22 mouse cellular contexts compared by ENCODE assay signal in genomic region chr14:25538522-25538921, GRCm38 (mm10).
DNase-seq lines count a peak whose midpoint lies in the region; ATAC-seq and TF ChIP-seq lines count a peak whose summit lies in the region.
"Had no signal": no experiment of that assay in that cellular context is flagged by ENCODE, and none has a peak within 500 bp of the region (broad histone marks: within the 10 kb centered on the region; RNA-seq: fewer than 3 reads in every experiment).

No protein-coding gene starts in this region.

- peak overlapping the region; percentile 8; the same call in 1 of the 2 replicates for H3K27ac ChIP-seq in forebrain, embryonic 13.5 days
- H3K27ac ChIP-seq in forebrain, postnatal 0 days (ENCODE audit: low read depth, low read length) = no peak overlapping the region
- no peak overlapping the region for H3K27ac ChIP-seq in kidney, adult 2 months (ENCODE audit: insufficient read depth, low read depth, low read length)
- 0 out of 2 replicates have a peak overlapping the region, but pooled peaks have one; percentile 10 for H3K27ac ChIP-seq in midbrain, embryonic 16.5 days (ENCODE audit: low read length)
- H3K27ac ChIP-seq in midbrain, embryonic 10.5 days (replicated peaks) = no peak overlapping the region
- H3K27ac ChIP-seq: embryonic facial prominence, embryonic 10.5 days; forebrain, embryonic 10.5 days; forebrain, embryonic 15.5 days; heart, embryonic 13.5 days; hindbrain, embryonic 12.5 days had no signal

- DNase-seq in forebrain, postnatal 0 days = no peak
- DNase-seq in kidney, adult 2 months = peak; percentile 55
- no peak for DNase-seq in kidney, postnatal 14 days
- no peak for DNase-seq in midbrain, embryonic 10.5 days (ENCODE audit: low spot score)
- no peak for DNase-seq in embryo, embryonic 9.5 days (ENCODE audit: extremely low spot score)
- DNase-seq: adrenal gland, adult 8-10 months; cerebellum, adult 18-20 months; cerebellum, adult 9-11 months; cerebellum, postnatal 36 days; gastrocnemius, postnatal 10 days; heart, postnatal 36 days; kidney, adult 11 months had no signal

- H3K36me3 ChIP-seq in forebrain, embryonic 13.5 days (ENCODE audit: poor library complexity, severe bottlenecking) = peaks cover 66% of the 10 kb centered on the region
- 0 out of 2 replicates have a peak, but pooled peaks cover 4% of the 10 kb centered on the region for H3K36me3 ChIP-seq in forebrain, postnatal 0 days (ENCODE audit: insufficient read depth)
- H3K36me3 ChIP-seq in kidney, adult 2 months (ENCODE audit: control insufficient read depth, insufficient read depth, low read length) = no peaks in the 10 kb centered on the region
- H3K36me3 ChIP-seq in midbrain, embryonic 16.5 days (ENCODE audit: control insufficient read depth, insufficient read depth, low read length) = no peaks in the 10 kb centered on the region
- peaks cover 93% of the 10 kb centered on the region for H3K36me3 ChIP-seq in midbrain, embryonic 10.5 days

- H3K27me3 ChIP-seq in forebrain, embryonic 13.5 days = no peaks in the 10 kb centered on the region
- no peaks in the 10 kb centered on the region for H3K27me3 ChIP-seq in forebrain, postnatal 0 days (ENCODE audit: insufficient read depth, low read length)
- H3K27me3 ChIP-seq in kidney, adult 2 months (replicated peaks; ENCODE audit: control insufficient read depth, insufficient read depth, low read length) = no peaks in the 10 kb centered on the region
- H3K27me3 ChIP-seq in midbrain, embryonic 16.5 days (ENCODE audit: control insufficient read depth, insufficient read depth, low read depth, low read length) = no peaks in the 10 kb centered on the region
- no peaks in the 10 kb centered on the region for H3K27me3 ChIP-seq in midbrain, embryonic 10.5 days (ENCODE audit: low read depth, poor library complexity, severe bottlenecking)
- H3K27me3 ChIP-seq: CH12.LX; forebrain, embryonic 15.5 days; heart, embryonic 13.5 days; hindbrain, embryonic 12.5 days; Patski had no signal

- no peak for TF ChIP-seq CTCF in forebrain, postnatal 0 days (IDR thresholded peaks at IDR 0.05; ENCODE audit: low read depth)
- no peak for TF ChIP-seq CTCF in kidney, adult 2 months (conservative IDR thresholded peaks at IDR 0.05; ENCODE audit: insufficient read depth, insufficient read length, low read depth, low read length)

- H3K9ac ChIP-seq in forebrain, embryonic 13.5 days = no peak overlapping the region
- no peak overlapping the region for H3K9ac ChIP-seq in forebrain, postnatal 0 days
- no peak overlapping the region for H3K9ac ChIP-seq in midbrain, embryonic 16.5 days (ENCODE audit: low read depth, low read length)
- H3K9ac ChIP-seq: forebrain, embryonic 15.5 days; heart, embryonic 13.5 days; hindbrain, embryonic 12.5 days had no signal

- ATAC-seq in forebrain, embryonic 13.5 days = no peak
- no peak for ATAC-seq in forebrain, postnatal 0 days
- ATAC-seq in midbrain, embryonic 16.5 days = no peak
- ATAC-seq: activated CD4-positive, CD25-positive, alpha-beta regulatory T cell, adult 4 months; forebrain, embryonic 15.5 days; Patski had no signal

- 91% methylated on average over 2 of the region's 2 CpGs for WGBS in forebrain, embryonic 13.5 days
- WGBS in forebrain, postnatal 0 days = 76% methylated on average over 2 of the region's 2 CpGs
- 30% methylated on average over 2 of the region's 2 CpGs for WGBS in kidney, adult 2 months
- 93% methylated on average over 2 of the region's 2 CpGs for WGBS in midbrain, embryonic 16.5 days
- 97% methylated on average over 2 of the region's 2 CpGs for WGBS in midbrain, embryonic 10.5 days

- no peak overlapping the region for H3K4me3 ChIP-seq in forebrain, embryonic 13.5 days
- no peak overlapping the region for H3K4me3 ChIP-seq in forebrain, postnatal 0 days (ENCODE audit: low read depth, low read length)
- H3K4me3 ChIP-seq in kidney, adult 2 months (ENCODE audit: insufficient read depth, low read depth, low read length) = no peak overlapping the region
- H3K4me3 ChIP-seq in midbrain, embryonic 16.5 days (ENCODE audit: low read depth, low read length) = no peak overlapping the region
- H3K4me3 ChIP-seq in midbrain, embryonic 10.5 days = no peak overlapping the region
- H3K4me3 ChIP-seq: embryonic facial prominence, embryonic 10.5 days; forebrain, embryonic 10.5 days; forebrain, embryonic 15.5 days; heart, embryonic 13.5 days; hindbrain, embryonic 12.5 days had no signal

- no peaks in the 10 kb centered on the region for H3K9me3 ChIP-seq in forebrain, embryonic 13.5 days (replicated peaks)
- no peaks in the 10 kb centered on the region for H3K9me3 ChIP-seq in forebrain, postnatal 0 days (ENCODE audit: low read length)
- H3K9me3 ChIP-seq in midbrain, embryonic 16.5 days (replicated peaks; ENCODE audit: control insufficient read depth, low read length, poor library complexity, severe bottlenecking) = no peaks in the 10 kb centered on the region
- H3K9me3 ChIP-seq in midbrain, embryonic 10.5 days (replicated peaks) = no peaks in the 10 kb centered on the region
- H3K9me3 ChIP-seq: embryonic facial prominence, embryonic 10.5 days; forebrain, embryonic 10.5 days; forebrain, embryonic 15.5 days; heart, embryonic 13.5 days; hindbrain, embryonic 12.5 days had no signal

- H3K4me1 ChIP-seq in forebrain, embryonic 13.5 days = peaks cover 14% of the 10 kb centered on the region; the same call in 1 of the 2 replicates
- no peaks in the 10 kb centered on the region for H3K4me1 ChIP-seq in forebrain, postnatal 0 days (ENCODE audit: insufficient read depth)
- H3K4me1 ChIP-seq in kidney, adult 2 months (ENCODE audit: control insufficient read depth, insufficient read depth, low read length) = peaks cover 24% of the 10 kb centered on the region; the same call in 1 of the 2 replicates
- peaks cover 12% of the 10 kb centered on the region for H3K4me1 ChIP-seq in midbrain, embryonic 16.5 days (ENCODE audit: control insufficient read depth, insufficient read depth, low read length)
- peaks cover 12% of the 10 kb centered on the region; the same call in 1 of the 2 replicates for H3K4me1 ChIP-seq in midbrain, embryonic 10.5 days

- H3K4me2 ChIP-seq in forebrain, embryonic 13.5 days = no peak overlapping the region
- H3K4me2 ChIP-seq in forebrain, postnatal 0 days (ENCODE audit: low read depth) = no peak overlapping the region
- H3K4me2 ChIP-seq in midbrain, embryonic 16.5 days (ENCODE audit: low read length) = no peak overlapping the region
- H3K4me2 ChIP-seq: forebrain, embryonic 15.5 days; heart, embryonic 13.5 days; hindbrain, embryonic 12.5 days had no signal

- TF ChIP-seq POLR2A in kidney, adult 2 months (IDR thresholded peaks at IDR 0.05; ENCODE audit: low read depth, low read length) = no peak

Comparison
In these comparisons a context has a peak if more than half of its experiments do, and no peak if none do; other contexts are left out.
1. H3K27ac ChIP-seq: peak in forebrain, embryonic 13.5 days (single experiment) and midbrain, embryonic 16.5 days (single experiment); none in forebrain, postnatal 0 days (single experiment), kidney, adult 2 months (single experiment) and midbrain, embryonic 10.5 days (single experiment).